9 mouse cellular contexts compared by ENCODE assay signal in the genomic region with DNA sequence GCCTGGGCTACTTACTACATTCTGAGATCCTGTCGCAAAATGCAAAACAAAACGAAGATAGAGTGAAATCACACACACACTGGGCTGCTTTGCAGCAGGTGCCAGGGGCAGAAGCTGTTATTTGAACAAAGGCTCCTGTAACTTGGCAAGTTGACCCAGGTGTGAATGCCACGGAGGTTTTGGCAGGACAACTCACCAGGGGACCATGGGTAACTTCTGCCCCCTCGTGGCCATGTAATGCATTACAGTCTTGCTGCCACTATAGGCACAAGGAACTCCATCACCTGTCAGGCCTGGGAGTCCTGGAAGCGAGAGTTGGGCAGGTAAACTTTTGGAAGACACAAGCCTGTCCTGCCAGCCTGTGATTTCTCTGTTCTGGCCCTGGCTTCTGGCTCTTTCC. TPM values are rescaled to one million over a fixed set of nuclear protein-coding genes. Genes with fewer than 3 reads are reported as not detected.
DNase-seq lines count a peak whose midpoint lies in the region; ATAC-seq and TF ChIP-seq lines count a peak whose summit lies in the region.
"Had no signal": no experiment of that assay in that cellular context is flagged by ENCODE, and none has a peak within 500 bp of the region (broad histone marks: within the 10 kb centered on the region; RNA-seq: fewer than 3 reads in every experiment).

No protein-coding gene starts in this region.

- no peak overlapping the region for H3K4me2 ChIP-seq in heart, embryonic 12.5 days
- no peak overlapping the region for H3K4me2 ChIP-seq in intestine, embryonic 14.5 days (ENCODE audit: low read length)
- H3K4me2 ChIP-seq: midbrain, embryonic 12.5 days had no signal

- TF ChIP-seq POLR2A in heart, adult 2 months (IDR thresholded peaks at IDR 0.05; ENCODE audit: insufficient read depth, low read depth, low read length): peak; percentile 37; the same call in 1 of the 2 replicates
- TF ChIP-seq POLR2A in testis, adult 2 months (IDR thresholded peaks at IDR 0.05; ENCODE audit: control insufficient read depth, low read depth, low read length): no peak

- H3K9ac ChIP-seq in heart, adult 2 months (ENCODE audit: low read depth, low read length): no peak overlapping the region
- H3K9ac ChIP-seq in heart, embryonic 12.5 days: no peak overlapping the region
- no peak overlapping the region for H3K9ac ChIP-seq in intestine, embryonic 14.5 days (ENCODE audit: low read length)
- H3K9ac ChIP-seq: midbrain, embryonic 12.5 days had no signal

- no peaks in the 10 kb centered on the region for H3K27me3 ChIP-seq in heart, adult 2 months (ENCODE audit: control insufficient read depth, insufficient read depth, low read length)
- H3K27me3 ChIP-seq in heart, embryonic 12.5 days (replicated peaks): no peaks in the 10 kb centered on the region
- H3K27me3 ChIP-seq in intestine, embryonic 14.5 days (replicated peaks; ENCODE audit: control insufficient read depth, insufficient read depth, low read length): no peaks in the 10 kb centered on the region
- no peaks in the 10 kb centered on the region for H3K27me3 ChIP-seq in testis, adult 2 months (ENCODE audit: control insufficient read depth, insufficient read depth, low read length)

- H3K4me3 ChIP-seq in heart, adult 2 months: no peak overlapping the region
- H3K4me3 ChIP-seq in heart, embryonic 12.5 days: no peak overlapping the region
- H3K4me3 ChIP-seq in intestine, embryonic 14.5 days (ENCODE audit: low read depth, low read length): no peak overlapping the region
- H3K4me3 ChIP-seq in testis, adult 2 months (ENCODE audit: control insufficient read depth, low read depth, low read length): no peak overlapping the region
- H3K4me3 ChIP-seq: midbrain, embryonic 12.5 days had no signal

- TF ChIP-seq EP300 in heart, adult 2 months (IDR thresholded peaks at IDR 0.05; ENCODE audit: insufficient read depth, low read depth, low read length): peak; percentile 96

- H3K4me1 ChIP-seq in heart, adult 2 months (ENCODE audit: control insufficient read depth, insufficient read depth, low read length): peaks cover 26% of the 10 kb centered on the region
- H3K4me1 ChIP-seq in heart, embryonic 12.5 days (replicated peaks): peaks cover 66% of the 10 kb centered on the region
- peaks cover 30% of the 10 kb centered on the region for H3K4me1 ChIP-seq in intestine, embryonic 14.5 days (replicated peaks; ENCODE audit: control insufficient read depth, insufficient read depth, low read length)
- peaks cover 14% of the 10 kb centered on the region for H3K4me1 ChIP-seq in testis, adult 2 months (ENCODE audit: control insufficient read depth, insufficient read depth, low read length)

- intact Hi-C loops in heart, adult 2 months (cut with DNase I): loop anchor here (1.0 kb wide), 1 partner anchor 22 kb away; no protein-coding TSS in a partner anchor
- intact Hi-C loops in left cerebral cortex, postnatal 4 days (cut with DNase I): no loop called here

- peak; percentile 85 to 90 for DNase-seq in heart, adult 2 months
- DNase-seq in adrenal gland, adult 18-20 months (ENCODE audit: low spot score in 2 of 2): peak; percentile 89 to 90
- DNase-seq in embryo, embryonic 11 days: peak; percentile 81
- DNase-seq in intestine, embryonic 14.5 days (ENCODE audit: low spot score): peak; percentile 96
- DNase-seq in left cerebral cortex, postnatal 4 days: peak; percentile 73

- TF ChIP-seq CTCF in heart, adult 2 months (IDR thresholded peaks at IDR 0.05): peak; percentile 97
- peak; percentile 89 for TF ChIP-seq CTCF in testis, adult 2 months (IDR thresholded peaks at IDR 0.05; ENCODE audit: control insufficient read depth, insufficient read depth, insufficient replicate concordance, low read depth, low read length)

- H3K36me3 ChIP-seq in heart, adult 2 months (ENCODE audit: control insufficient read depth, insufficient read depth, low read length): peaks cover 20% of the 10 kb centered on the region
- H3K36me3 ChIP-seq in heart, embryonic 12.5 days: peaks cover 30% of the 10 kb centered on the region
- H3K36me3 ChIP-seq in intestine, embryonic 14.5 days (ENCODE audit: control insufficient read depth, insufficient read depth, low read length): peaks cover 21% of the 10 kb centered on the region
- H3K36me3 ChIP-seq in testis, adult 2 months (ENCODE audit: control insufficient read depth, insufficient read depth, low read length): no peaks in the 10 kb centered on the region
- H3K36me3 ChIP-seq: midbrain, embryonic 12.5 days had no signal

- no peak for ATAC-seq in heart, embryonic 12.5 days (ENCODE audit: insufficient number of reproducible peaks, low FRiP score)
- ATAC-seq in intestine, embryonic 14.5 days (replicated peaks; ENCODE audit: low FRiP score, low TSS enrichment, low read depth): no peak
- ATAC-seq in neutrophil, adult 5-6 weeks (ENCODE audit: extremely low read depth, insufficient number of reproducible peaks, low FRiP score, poor library complexity, severe bottlenecking): peak; percentile 60

- no peak overlapping the region for H3K27ac ChIP-seq in heart, adult 2 months
- H3K27ac ChIP-seq in heart, embryonic 12.5 days (ENCODE audit: poor library complexity, severe bottlenecking): no peak overlapping the region
- no peak overlapping the region for H3K27ac ChIP-seq in intestine, embryonic 14.5 days (ENCODE audit: low read depth)
- no peak overlapping the region for H3K27ac ChIP-seq in testis, adult 2 months (ENCODE audit: control insufficient read depth, insufficient read depth, low read depth, low read length)
- H3K27ac ChIP-seq: midbrain, embryonic 12.5 days had no signal

- 24% methylated on average over 5 of the region's 5 CpGs for WGBS in heart, adult 2 months
- WGBS in heart, embryonic 12.5 days: 33% methylated on average over 5 of the region's 5 CpGs
- WGBS in intestine, embryonic 14.5 days: 30% methylated on average over 5 of the region's 5 CpGs

- H3K9me3 ChIP-seq in heart, embryonic 12.5 days (replicated peaks): no peaks in the 10 kb centered on the region
- no peaks in the 10 kb centered on the region for H3K9me3 ChIP-seq in intestine, embryonic 14.5 days (ENCODE audit: control insufficient read depth, low read length)
- H3K9me3 ChIP-seq: midbrain, embryonic 12.5 days had no signal

- peaks cover 11% of the 10 kb centered on the region for H3K79me2 ChIP-seq in heart, adult 2 months (replicated peaks; ENCODE audit: control insufficient read depth, insufficient read depth, low read length)

RNA-seq across cellular contexts. Expression of a gene that starts 6.0 kb away (rescaled TPM):
- 10 to 100 TPM; 30.8 to 37.1 TPM for total RNA-seq in heart, adult 2 months (2021)
- polyA plus RNA-seq in heart, adult 2 months (2012; rRNA removed): 62.3 and 71.8 TPM in 2 replicates
- 40.5 and 40.8 TPM in 2 replicates for polyA plus RNA-seq in heart, embryonic 12.5 days (2016; fragmentation: Nextera tagmentation; extraction: Ambion mirVana)
- total RNA-seq in adrenal gland, adult 18-20 months (2021): 10 to 100 TPM; 36.2 to 53.1 TPM
- 44.9 and 45.7 TPM in 2 replicates for polyA plus RNA-seq in intestine, embryonic 14.5 days (2014; fragmentation: Nextera tagmentation; extraction: Ambion mirVana)
- total RNA-seq in left cerebral cortex, postnatal 4 days (2021): 1 to 10 TPM; 8.3 to 9.1 TPM
- not detected in 2 replicates for total RNA-seq in neutrophil, adult 5-6 weeks (2017)
- polyA plus RNA-seq in testis, adult 2 months (2012; rRNA removed): 2.5 and 2.9 TPM in 2 replicates

RNA-seq across cellular contexts. Expression of a gene that starts 6.9 kb away (rescaled TPM):
- not detected for total RNA-seq in heart, adult 2 months (2021)
- 0.59 and 1.5 TPM in 2 replicates for polyA plus RNA-seq in heart, adult 2 months (2012; rRNA removed)
- 0.84 TPM in 1 of 2 replicates, not detected in the other for polyA plus RNA-seq in heart, embryonic 12.5 days (2016; fragmentation: Nextera tagmentation; extraction: Ambion mirVana)
- total RNA-seq in adrenal gland, adult 18-20 months (2021): under 1 TPM in 1 of 2 experiments, not detected in 1; 0.54 TPM
- 776 and 848 TPM in 2 replicates for polyA plus RNA-seq in intestine, embryonic 14.5 days (2014; fragmentation: Nextera tagmentation; extraction: Ambion mirVana)
- total RNA-seq in left cerebral cortex, postnatal 4 days (2021): not detected
- total RNA-seq in neutrophil, adult 5-6 weeks (2017): not detected in 2 replicates
- polyA plus RNA-seq in testis, adult 2 months (2012; rRNA removed): 2.2 and 2.8 TPM in 2 replicates
- polyA plus RNA-seq: midbrain, embryonic 12.5 days had no signal

RNA-seq across cellular contexts. Expression of a gene that starts 28.5 kb away (rescaled TPM):
- total RNA-seq in heart, adult 2 months (2021): 10 to 100 TPM; 42.2 to 44.4 TPM
- polyA plus RNA-seq in heart, adult 2 months (2012; rRNA removed): 44.7 and 52.7 TPM in 2 replicates
- polyA plus RNA-seq in heart, embryonic 12.5 days (2016; fragmentation: Nextera tagmentation; extraction: Ambion mirVana): 54.0 and 54.7 TPM in 2 replicates
- 10 to 100 TPM; 55.2 to 57.2 TPM for total RNA-seq in adrenal gland, adult 18-20 months (2021)
- polyA plus RNA-seq in intestine, embryonic 14.5 days (2014; fragmentation: Nextera tagmentation; extraction: Ambion mirVana): 38.1 and 44.4 TPM in 2 replicates
- total RNA-seq in left cerebral cortex, postnatal 4 days (2021): 10 to 100 TPM; 59.3 to 65.6 TPM
- 37.2 and 39.5 TPM in 2 replicates for total RNA-seq in neutrophil, adult 5-6 weeks (2017)
- 69.9 and 82.1 TPM in 2 replicates for polyA plus RNA-seq in testis, adult 2 months (2012; rRNA removed)

RNA-seq across cellular contexts. Expression of a gene that starts 45.6 kb away (rescaled TPM):
- total RNA-seq in heart, adult 2 months (2021): 10 to 100 TPM; 15.0 to 17.0 TPM
- 22.3 and 28.5 TPM in 2 replicates for polyA plus RNA-seq in heart, adult 2 months (2012; rRNA removed)
- polyA plus RNA-seq in heart, embryonic 12.5 days (2016; fragmentation: Nextera tagmentation; extraction: Ambion mirVana): 6.1 and 7.5 TPM in 2 replicates
- 1 to 10 TPM; 5.6 to 8.1 TPM for total RNA-seq in adrenal gland, adult 18-20 months (2021)
- polyA plus RNA-seq in intestine, embryonic 14.5 days (2014; fragmentation: Nextera tagmentation; extraction: Ambion mirVana): 7.3 and 8.6 TPM in 2 replicates
- 1 to 10 TPM; 5.2 to 5.4 TPM for total RNA-seq in left cerebral cortex, postnatal 4 days (2021)
- total RNA-seq in neutrophil, adult 5-6 weeks (2017): 5.0 and 7.2 TPM in 2 replicates
- 5.0 and 5.9 TPM in 2 replicates for polyA plus RNA-seq in testis, adult 2 months (2012; rRNA removed)

RNA-seq across cellular contexts. Expression of a gene that starts 51.0 kb away (rescaled TPM):
- not detected for total RNA-seq in heart, adult 2 months (2021)
- 0.04 TPM in 1 of 2 replicates, not detected in the other for polyA plus RNA-seq in heart, adult 2 months (2012; rRNA removed)
- 0.15 and 0.47 TPM in 2 replicates for polyA plus RNA-seq in heart, embryonic 12.5 days (2016; fragmentation: Nextera tagmentation; extraction: Ambion mirVana)
- total RNA-seq in adrenal gland, adult 18-20 months (2021): not detected
- polyA plus RNA-seq in intestine, embryonic 14.5 days (2014; fragmentation: Nextera tagmentation; extraction: Ambion mirVana): 0.62 and 0.86 TPM in 2 replicates
- not detected for total RNA-seq in left cerebral cortex, postnatal 4 days (2021)
- 1.0 and 2.3 TPM in 2 replicates for total RNA-seq in neutrophil, adult 5-6 weeks (2017)
- not detected in 2 replicates for polyA plus RNA-seq in testis, adult 2 months (2012; rRNA removed)
